Mouse (Mus musculus) skeletal muscle tissue, adult 2 months (tissue): Measurements from ENCODE around the gene Uchl4.
"Not testable (repeated sequence)": the region's sequence is repeated elsewhere in the genome, so short reads cannot be mapped to it uniquely, and the experiment has no call there.

ENCODE experiments used
- DNase-seq: peaks from one replicate; pipeline ENCODE4 v3.0.0-alpha.2; 2012; ENCODE audit warnings: low read depth, low spot score

Gene Uchl4

GRCm38 (mm10) chr9:64234768-64235435 is at the start of gene Uchl4:
Gene Uchl4 (plus strand): TSS chr9:64235201.
- DNase-seq, result no peak

GRCm38 (mm10) chr9:64193879-64194278 is 41.1 kb upstream of the Uchl4 start:
- DNase-seq, result no peak

GRCm38 (mm10) chr9:64195554-64195953 is 39.4 kb upstream of the Uchl4 start:
- DNase-seq, result no peak

- no peak for DNase-seq
Measured at GRCm38 (mm10) chr9:64197524-64197923, 37.5 kb upstream of the Uchl4 start.

- DNase-seq, result no peak
Measured at GRCm38 (mm10) chr9:64198068-64198762, 36.8 kb upstream of the Uchl4 start.

GRCm38 (mm10) chr9:64198763-64199418 is 36.1 kb upstream of the Uchl4 start:
- not testable (repeated sequence) for DNase-seq

GRCm38 (mm10) chr9:64199897-64200296 is 35.1 kb upstream of the Uchl4 start:
- DNase-seq, result no peak

- no peak for DNase-seq
Measured at GRCm38 (mm10) chr9:64202331-64202730, 32.7 kb upstream of the Uchl4 start.

- no peak for DNase-seq
Measured at GRCm38 (mm10) chr9:64202866-64203265, 32.1 kb upstream of the Uchl4 start.

GRCm38 (mm10) chr9:64207509-64208084 is 27.4 kb upstream of the Uchl4 start:
- no peak for DNase-seq

- DNase-seq, result no peak
Measured at GRCm38 (mm10) chr9:64214452-64214851, 20.5 kb upstream of the Uchl4 start.

- no peak for DNase-seq
Measured at GRCm38 (mm10) chr9:64216090-64216489, 18.9 kb upstream of the Uchl4 start.

- DNase-seq, result no peak
Measured at GRCm38 (mm10) chr9:64216641-64217040, 18.4 kb upstream of the Uchl4 start.

GRCm38 (mm10) chr9:64217887-64218286 is 17.1 kb upstream of the Uchl4 start:
- no peak for DNase-seq

GRCm38 (mm10) chr9:64219305-64219704 is 15.7 kb upstream of the Uchl4 start:
- no peak for DNase-seq

GRCm38 (mm10) chr9:64219772-64220420 is 15.1 kb upstream of the Uchl4 start:
- DNase-seq, result no peak

- no peak for DNase-seq
Measured at GRCm38 (mm10) chr9:64220603-64221002, 14.4 kb upstream of the Uchl4 start.

GRCm38 (mm10) chr9:64221480-64221879 is 13.5 kb upstream of the Uchl4 start:
- no peak for DNase-seq

GRCm38 (mm10) chr9:64222098-64222497 is 12.9 kb upstream of the Uchl4 start:
- DNase-seq, result no peak

- DNase-seq, result no peak
Measured at GRCm38 (mm10) chr9:64225805-64226204, 9.2 kb upstream of the Uchl4 start.

- DNase-seq, result no peak
Measured at GRCm38 (mm10) chr9:64227736-64228135, 7.3 kb upstream of the Uchl4 start.

- DNase-seq, result no peak
Measured at GRCm38 (mm10) chr9:64228972-64229371, 6.0 kb upstream of the Uchl4 start.
